Mouse (Mus musculus): Measurements from ENCODE around the gene Tigd3.

- TF ChIP-seq POLR2A (IDR thresholded peaks at IDR 0.05; ENCODE audit: borderline replicate concordance, control insufficient read depth, low read depth, low read length) (no peak), CTCF (IDR thresholded peaks at IDR 0.05; ENCODE audit: control insufficient read depth, insufficient read depth, low read length) (no peak)
These were observed 47.8 kb downstream of the Tigd3 start for GRCm38 (mm10) chr19:5846154-5846553.

All from bone marrow, adult 2 months (tissue).